Comparison of ENCODE assay signal across 12 mouse cellular contexts in genomic region chr5:119687005-119687855, GRCm38 (mm10). TPM values are rescaled to one million over a fixed set of nuclear protein-coding genes. Genes with fewer than 3 reads are reported as not detected.
DNase-seq lines count a peak whose midpoint lies in the region; ATAC-seq lines count a peak whose summit lies in the region.
"Had no signal": no experiment of that assay in that cellular context is flagged by ENCODE, and none has a peak within 500 bp of the region (broad histone marks: within the 10 kb centered on the region; RNA-seq: fewer than 3 reads in every experiment).

No protein-coding gene starts in this region.

- no peak overlapping the region for H3K27ac ChIP-seq in heart, embryonic 15.5 days
- H3K27ac ChIP-seq in limb, embryonic 12.5 days: peak overlapping the region; percentile 72
- H3K27ac ChIP-seq: hindbrain, embryonic 15.5 days; neural tube, embryonic 13.5 days had no signal

- DNase-seq in heart, postnatal 10 days: no peak
- DNase-seq in urinary bladder, postnatal 25 days (ENCODE audit: low spot score): peak; percentile 40
- no peak for DNase-seq in urinary bladder, adult 18-20 months (ENCODE audit: low spot score in 2 of 2)
- no peak for DNase-seq in right cerebral cortex, postnatal 14 days
- no peak for DNase-seq in right cerebral cortex, postnatal 4 days
- DNase-seq: cerebellum, adult 11 months had no signal

- no peak overlapping the region for H3K9ac ChIP-seq in heart, embryonic 15.5 days
- H3K9ac ChIP-seq in limb, embryonic 12.5 days (replicated peaks): no peak overlapping the region
- H3K9ac ChIP-seq: hindbrain, embryonic 15.5 days; neural tube, embryonic 13.5 days had no signal

- H3K9me3 ChIP-seq in heart, embryonic 15.5 days (replicated peaks): no peaks in the 10 kb centered on the region
- no peaks in the 10 kb centered on the region for H3K9me3 ChIP-seq in limb, embryonic 12.5 days
- H3K9me3 ChIP-seq: hindbrain, embryonic 15.5 days; neural tube, embryonic 13.5 days had no signal

- no peaks in the 10 kb centered on the region for H3K36me3 ChIP-seq in heart, embryonic 15.5 days
- H3K36me3 ChIP-seq in limb, embryonic 12.5 days: peaks cover 6% of the 10 kb centered on the region
- H3K36me3 ChIP-seq: hindbrain, embryonic 15.5 days; neural tube, embryonic 13.5 days had no signal

- H3K4me1 ChIP-seq in heart, embryonic 15.5 days (replicated peaks): peaks cover 19% of the 10 kb centered on the region
- peaks cover 51% of the 10 kb centered on the region for H3K4me1 ChIP-seq in limb, embryonic 12.5 days (replicated peaks)

- no peak overlapping the region for H3K4me3 ChIP-seq in heart, embryonic 15.5 days
- peak overlapping the region; percentile 9; the same call in 1 of the 2 replicates for H3K4me3 ChIP-seq in limb, embryonic 12.5 days (replicated peaks)
- H3K4me3 ChIP-seq: hindbrain, embryonic 15.5 days; neural tube, embryonic 13.5 days had no signal

- intact Hi-C loops in heart, postnatal 10 days (cut with DNase I): no loop called here

- peaks cover 95% of the 10 kb centered on the region for H3K27me3 ChIP-seq in heart, embryonic 15.5 days
- H3K27me3 ChIP-seq in limb, embryonic 12.5 days: peaks cover 94% of the 10 kb centered on the region

- ATAC-seq in heart, embryonic 15.5 days (replicated peaks; ENCODE audit: insufficient number of reproducible peaks, insufficient read depth, low FRiP score, low read depth): no peak
- ATAC-seq in limb, embryonic 12.5 days (ENCODE audit: insufficient number of reproducible peaks, insufficient read depth, low FRiP score, low TSS enrichment, low read depth): no peak
- ATAC-seq: forebrain, embryonic 14.5 days; Patski had no signal

- 9% methylated on average over 36 of the region's 36 CpGs for WGBS in heart, embryonic 15.5 days
- WGBS in limb, embryonic 12.5 days: 3% methylated on average over 36 of the region's 36 CpGs

- H3K4me2 ChIP-seq in heart, embryonic 15.5 days: peak overlapping the region; percentile 31
- peak overlapping the region; percentile 56 for H3K4me2 ChIP-seq in limb, embryonic 12.5 days
- H3K4me2 ChIP-seq: hindbrain, embryonic 15.5 days; neural tube, embryonic 13.5 days had no signal

RNA-seq across cellular contexts. Expression of gene Tbx3, which starts 16.8 kb away (rescaled TPM):
- 10.0 and 11.4 TPM in 2 replicates for polyA plus RNA-seq in heart, embryonic 15.5 days (2015; fragmentation: Nextera tagmentation; extraction: Ambion mirVana)
- 10 to 100 TPM; 18.8 to 20.4 TPM for total RNA-seq in heart, postnatal 10 days (2021)
- 38.3 and 42.4 TPM in 2 replicates for polyA plus RNA-seq in limb, embryonic 12.5 days (2016; fragmentation: Nextera tagmentation; extraction: Ambion mirVana)
- polyA plus RNA-seq: Patski had no signal
